Mouse (Mus musculus) thymus, postnatal 10 days (tissue): ENCODE results near the gene Ercc2.
A peak's percentile ranks its signal among the peaks of the same experiment; 100 is the strongest.

Experiments used
- DNase-seq, 2 experiments: peaks; one replicate each; pipeline ENCODE4 v3.0.0; 2021; ENCODE audit warnings: low spot score in 2 of 2

Gene Ercc2

DNA sequence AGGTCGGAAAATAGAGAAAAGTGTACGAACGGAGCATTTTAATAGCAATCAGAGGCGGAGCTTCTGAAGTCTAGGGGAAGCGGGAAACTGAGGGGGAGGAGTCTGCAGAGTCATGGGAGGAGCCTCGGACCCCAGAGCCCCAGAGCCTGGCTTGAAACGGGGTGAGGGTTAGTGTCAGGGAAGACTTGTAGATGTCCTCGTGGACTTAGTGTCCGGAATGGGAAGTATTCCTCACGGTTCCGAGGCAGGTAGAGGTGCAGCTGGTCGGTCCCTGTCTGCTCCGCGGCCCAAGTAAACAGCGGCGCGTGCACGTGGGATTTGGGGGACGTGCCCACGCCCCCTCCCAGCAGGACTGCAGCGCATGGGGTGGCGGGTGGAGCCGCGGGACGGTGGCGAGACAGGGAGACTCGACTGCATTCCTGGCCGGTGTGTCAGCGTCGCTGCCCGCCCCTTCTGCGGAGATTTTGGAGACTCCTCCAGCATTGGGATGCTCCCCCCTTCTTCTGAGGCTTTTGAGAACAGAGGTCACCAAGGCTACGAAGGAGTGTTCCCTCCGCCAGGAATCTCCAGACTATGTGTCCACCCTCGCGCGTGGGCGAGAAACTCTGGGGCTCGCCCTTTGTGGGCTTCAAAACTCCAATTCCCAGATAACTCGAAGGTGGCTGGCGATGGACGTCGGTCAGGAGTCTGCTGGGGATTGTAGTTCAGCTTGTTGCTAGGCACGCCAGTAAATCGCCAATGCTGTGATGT is 21.7 kb upstream of the Ercc2 start:
- DNase-seq, result peak; percentile 47 to 52

GRCm38 (mm10) chr7:19360944-19361343 is 20.9 kb upstream of the Ercc2 start:
- peak; percentile 50 to 52 for DNase-seq

GRCm38 (mm10) chr7:19361720-19362119 is 20.1 kb upstream of the Ercc2 start:
- peak; percentile 61 to 88 for DNase-seq

DNA sequence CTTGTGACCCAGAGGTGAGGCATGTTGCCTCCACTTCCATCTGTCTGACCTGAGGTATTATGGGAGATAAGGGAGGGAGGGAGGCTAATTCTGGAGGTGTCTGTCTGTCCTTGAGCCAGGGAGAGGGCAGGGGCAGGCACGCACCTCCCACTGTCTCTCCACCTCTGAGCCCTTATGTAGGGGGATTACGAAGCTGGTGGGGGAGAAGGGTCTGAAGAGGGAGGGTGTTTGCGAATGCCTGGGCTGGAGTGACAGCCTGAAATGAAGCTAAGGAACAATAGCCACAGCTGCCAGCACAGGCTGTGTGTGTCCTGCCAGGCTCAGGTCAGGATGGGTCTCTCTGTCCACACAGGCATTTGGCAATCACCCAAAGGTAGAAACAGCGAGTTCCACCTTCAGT is 19.5 kb upstream of the Ercc2 start:
- DNase-seq, result no peak

DNA sequence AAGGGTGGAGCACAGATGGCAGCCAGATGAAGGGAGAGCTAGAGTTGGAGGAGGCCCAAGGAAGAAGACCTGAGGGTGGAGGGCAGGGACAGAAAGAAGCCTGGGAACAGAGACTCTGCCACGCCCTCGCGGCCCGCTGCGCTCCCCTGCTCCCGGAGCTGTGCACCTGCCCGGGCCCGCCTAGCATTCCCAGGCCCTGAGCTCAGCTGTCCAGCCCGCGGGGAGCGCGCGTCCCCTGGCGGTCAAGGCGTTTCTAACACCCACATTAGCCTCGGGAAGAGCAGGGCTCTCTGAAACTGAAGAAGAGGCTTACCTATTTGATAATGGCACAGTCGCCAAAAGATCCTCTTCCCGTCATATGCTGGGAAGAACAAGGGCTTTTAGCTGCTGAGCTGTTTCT is 17.9 kb upstream of the Ercc2 start:
- peak; percentile 45 to 74 for DNase-seq

GRCm38 (mm10) chr7:19365376-19365775 is 16.4 kb upstream of the Ercc2 start:
- no peak for DNase-seq

- no peak for DNase-seq
Observed at GRCm38 (mm10) chr7:19368380-19368779, 13.4 kb upstream of the Ercc2 start.

GRCm38 (mm10) chr7:19369823-19370425 is 11.9 kb upstream of the Ercc2 start:
- DNase-seq, result peak; percentile 58 to 78

- DNase-seq, result no peak
Observed at GRCm38 (mm10) chr7:19373367-19373766, 8.4 kb upstream of the Ercc2 start.

DNA sequence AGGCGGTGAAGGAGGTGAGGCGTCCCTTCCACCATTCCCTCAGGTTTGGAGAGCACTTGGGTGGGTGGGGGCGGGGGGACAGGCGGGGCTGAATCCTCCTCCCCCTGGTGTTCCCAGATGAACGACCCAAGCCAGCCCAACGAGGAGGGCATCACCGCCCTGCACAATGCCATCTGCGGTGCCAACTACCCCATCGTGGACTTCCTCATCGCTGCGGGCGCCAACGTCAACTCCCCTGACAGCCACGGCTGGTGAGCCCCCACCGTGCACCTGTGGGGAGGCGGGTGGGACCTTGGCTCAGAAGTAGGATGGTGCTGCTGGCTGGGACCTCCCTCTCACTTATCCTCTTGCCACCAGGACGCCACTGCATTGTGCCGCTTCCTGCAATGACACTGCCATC is 6.4 kb upstream of the Ercc2 start:
- no peak for DNase-seq

- DNase-seq, result no peak
Observed at GRCm38 (mm10) chr7:19376019-19376418, 5.8 kb upstream of the Ercc2 start.

DNA sequence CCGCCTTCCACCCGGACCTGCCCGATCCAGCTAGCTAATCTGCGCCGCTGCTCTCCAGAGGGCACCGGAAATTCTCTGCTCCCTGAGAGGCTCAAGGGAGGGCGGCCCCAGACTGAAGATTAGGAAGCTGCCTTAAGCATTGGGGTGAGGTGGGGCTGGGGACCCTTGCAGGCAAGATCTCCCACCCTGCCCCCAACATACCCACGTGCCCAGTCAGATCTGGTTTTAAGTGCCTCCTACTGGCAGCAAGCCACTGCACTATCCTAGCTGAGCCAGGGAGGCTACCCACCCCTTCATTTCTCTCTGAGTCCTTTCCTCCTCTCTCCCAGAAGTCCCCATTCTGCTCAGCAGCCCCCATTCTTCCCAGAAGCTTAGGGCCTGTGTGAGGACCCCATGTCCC is 3.8 kb upstream of the Ercc2 start:
- no peak for DNase-seq

- DNase-seq, result peak; percentile 26 to 38
Observed at GRCm38 (mm10) chr7:19382166-19382541, 344 bp downstream of the Ercc2 start.

DNA sequence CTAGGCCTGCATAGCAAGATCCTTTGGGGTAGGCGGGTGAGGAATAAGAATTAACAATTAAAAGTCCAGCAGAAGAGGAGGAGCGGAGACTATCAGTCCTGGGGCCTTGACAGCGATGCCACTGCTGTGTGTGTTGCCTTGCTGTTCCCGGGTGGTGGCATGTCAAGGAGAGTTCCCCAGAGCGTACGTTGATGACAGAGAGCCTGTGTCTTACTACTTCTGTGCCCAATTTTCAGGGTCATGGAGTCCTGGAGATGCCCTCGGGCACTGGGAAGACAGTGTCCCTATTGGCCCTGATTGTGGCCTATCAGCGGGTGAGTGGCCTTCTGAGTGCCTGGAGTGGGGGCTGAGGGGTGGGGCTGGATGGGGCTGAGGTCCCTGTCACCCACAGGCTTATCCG is 1.9 kb downstream of the Ercc2 start:
- no peak for DNase-seq

DNA sequence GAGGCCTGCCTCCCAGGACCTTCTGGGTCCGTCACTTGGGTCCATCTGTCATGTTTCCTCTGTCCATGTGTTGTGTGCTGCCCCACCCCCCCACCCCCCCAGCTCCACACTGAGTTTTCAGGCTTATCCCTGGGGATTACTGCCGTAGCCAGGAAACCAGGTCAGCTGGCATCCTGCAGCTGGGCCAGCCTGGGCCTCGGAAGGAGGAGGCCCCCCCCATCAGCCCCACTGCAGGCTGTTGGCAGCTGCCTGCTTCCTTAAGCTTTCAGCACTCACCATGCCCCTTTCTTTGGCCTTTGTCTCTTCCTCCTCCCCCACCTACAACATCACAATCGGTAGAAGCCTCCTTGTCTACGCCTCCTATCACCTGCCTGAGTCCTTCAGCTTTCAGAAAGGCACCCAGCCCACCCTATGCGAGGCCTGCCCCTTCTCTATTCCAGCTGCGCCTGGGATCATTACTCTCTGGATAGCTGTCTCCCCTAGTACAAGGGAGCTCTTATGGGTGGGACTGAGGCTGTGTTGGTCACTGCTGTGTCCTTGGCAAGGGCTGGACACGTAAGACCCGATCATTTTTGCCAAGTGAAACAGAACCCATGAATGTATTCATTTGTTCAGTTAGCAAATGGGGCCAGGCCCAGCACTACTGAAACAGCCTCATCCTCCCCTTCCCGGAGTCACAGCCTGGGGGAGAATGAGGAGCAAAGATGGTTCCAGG is 7.0 kb downstream of the Ercc2 start:
- DNase-seq, result no peak

DNA sequence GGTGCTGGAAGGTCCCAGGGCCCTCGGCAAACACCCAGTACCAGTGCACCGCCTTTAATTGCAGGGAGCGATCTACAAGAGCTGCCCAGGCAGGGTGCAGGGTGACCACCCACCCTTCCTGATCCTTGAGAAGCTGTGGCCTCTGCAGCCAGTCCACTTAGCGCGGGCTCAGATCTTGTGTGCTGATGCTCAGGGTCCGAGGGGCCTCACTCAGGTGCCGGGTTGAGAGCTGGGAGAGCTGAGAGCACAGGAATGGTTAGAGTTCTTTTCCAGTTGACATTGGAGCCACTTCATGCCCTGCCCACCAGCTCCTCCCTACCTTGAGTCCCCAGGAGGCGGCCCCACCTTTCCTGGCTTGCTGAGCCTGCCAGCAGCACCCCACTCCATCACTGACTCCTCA is 12.7 kb downstream of the Ercc2 start:
- DNase-seq, result no peak

DNA sequence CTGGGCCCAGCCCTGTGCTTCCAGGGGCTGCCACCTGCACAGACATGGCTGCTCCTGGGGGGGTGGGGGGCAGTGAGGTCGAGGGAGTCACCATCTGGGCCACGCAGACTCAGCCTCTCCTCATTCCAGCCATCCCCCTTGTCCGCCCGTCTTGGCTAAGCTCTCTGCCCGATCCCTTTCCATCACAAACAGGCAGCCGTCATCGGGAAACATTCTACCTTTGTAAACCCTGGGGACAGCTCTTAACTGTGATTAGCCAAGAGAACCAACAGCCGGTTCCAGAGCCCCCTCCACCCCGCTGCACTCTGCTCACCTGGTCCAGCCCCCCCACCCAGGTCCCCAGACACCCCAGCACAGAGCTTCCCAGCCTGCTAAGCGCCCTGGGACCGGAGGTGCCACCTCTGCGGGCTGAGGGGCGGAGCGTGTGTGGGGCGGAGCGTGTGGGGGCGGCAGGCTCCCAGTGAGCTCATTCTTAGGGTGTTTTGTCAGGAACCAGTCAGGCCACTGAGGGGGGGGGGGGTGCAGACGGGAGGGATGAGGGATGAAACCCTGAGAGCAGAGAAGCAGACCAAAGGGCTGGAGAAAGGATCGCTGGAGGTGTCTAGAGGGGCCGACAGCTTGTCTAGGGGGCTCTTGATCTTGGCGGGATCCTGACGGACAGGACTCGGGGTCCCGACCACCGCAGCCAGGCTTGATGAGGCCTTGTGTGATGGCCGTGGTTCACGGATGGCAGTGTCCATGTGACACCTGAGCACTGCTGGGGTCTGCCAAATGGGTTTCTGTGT is 17.9 kb downstream of the Ercc2 start:
- peak; percentile 55 to 61 for DNase-seq

GRCm38 (mm10) chr7:19400946-19401345 is 19.1 kb downstream of the Ercc2 start:
- no peak for DNase-seq

DNA sequence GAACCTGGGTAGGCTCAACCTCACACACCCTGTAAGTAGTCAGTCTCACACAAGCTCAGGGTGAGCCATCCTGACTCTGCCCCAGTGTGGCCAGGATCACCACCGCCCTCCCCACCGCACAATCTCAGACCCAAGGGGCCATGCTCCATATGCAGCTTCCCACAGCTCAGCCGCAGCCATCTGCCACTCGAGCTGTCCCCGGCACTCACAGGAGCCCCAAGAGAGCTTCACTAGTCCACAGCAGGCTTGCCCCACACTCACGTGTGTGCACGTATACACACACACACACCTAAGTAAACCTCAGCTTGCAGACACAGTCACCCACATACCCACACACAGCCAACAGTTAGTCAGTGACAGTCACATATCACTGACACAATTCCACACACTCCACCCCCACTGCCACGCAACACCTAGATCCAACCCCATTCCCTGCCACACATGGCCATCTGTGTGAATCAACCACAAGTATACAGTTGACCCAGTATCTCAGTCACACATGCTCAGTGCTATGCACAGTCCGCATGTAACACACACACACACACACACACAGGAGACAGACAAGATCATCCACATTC is 20.8 kb downstream of the Ercc2 start:
- DNase-seq, result no peak

- DNase-seq, result peak; percentile 86 to 89
Observed at GRCm38 (mm10) chr7:19403731-19404296, 22.0 kb downstream of the Ercc2 start, which contains the start of gene Klc3. Gene Klc3, minus strand, starts transcription at chr7:19404104.

DNA sequence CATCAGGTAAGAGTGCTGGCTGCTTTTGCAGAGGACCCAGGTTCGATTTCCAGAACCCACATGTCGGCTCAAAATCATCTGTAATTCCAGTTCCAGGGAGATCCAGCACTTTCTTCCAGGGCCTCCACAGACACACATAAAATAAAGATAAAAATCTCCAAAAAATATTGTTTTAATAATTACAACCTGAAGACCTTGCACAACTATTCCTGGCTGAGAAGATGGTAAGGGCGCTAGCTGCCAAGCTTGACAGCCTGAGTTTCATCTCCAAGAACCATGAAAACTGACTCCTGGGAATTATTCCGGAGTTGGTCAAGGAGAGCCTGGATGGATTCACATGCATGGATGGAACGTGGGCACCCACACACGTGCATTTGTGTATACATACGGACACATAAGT is 22.7 kb downstream of the Ercc2 start, which contains the start of gene Ckm:
Gene Ckm, plus strand, starts transcription at position 301 of the 400 bp plus-strand sequence.
- no peak for DNase-seq
